Mouse (Mus musculus): ENCODE data around the gene Trim71. TPM values are rescaled to one million over a fixed set of nuclear protein-coding genes. Genes with fewer than 3 reads are reported as not detected.

Gene Trim71
- total RNA-seq, 2 experiments from 2014 or later = 1.1 to 1.5 TPM

GRCm38 (mm10) chr9:114556276-114556855 lies 7.8 kb downstream of the Trim71 start:
- no peak for DNase-seq

DNA sequence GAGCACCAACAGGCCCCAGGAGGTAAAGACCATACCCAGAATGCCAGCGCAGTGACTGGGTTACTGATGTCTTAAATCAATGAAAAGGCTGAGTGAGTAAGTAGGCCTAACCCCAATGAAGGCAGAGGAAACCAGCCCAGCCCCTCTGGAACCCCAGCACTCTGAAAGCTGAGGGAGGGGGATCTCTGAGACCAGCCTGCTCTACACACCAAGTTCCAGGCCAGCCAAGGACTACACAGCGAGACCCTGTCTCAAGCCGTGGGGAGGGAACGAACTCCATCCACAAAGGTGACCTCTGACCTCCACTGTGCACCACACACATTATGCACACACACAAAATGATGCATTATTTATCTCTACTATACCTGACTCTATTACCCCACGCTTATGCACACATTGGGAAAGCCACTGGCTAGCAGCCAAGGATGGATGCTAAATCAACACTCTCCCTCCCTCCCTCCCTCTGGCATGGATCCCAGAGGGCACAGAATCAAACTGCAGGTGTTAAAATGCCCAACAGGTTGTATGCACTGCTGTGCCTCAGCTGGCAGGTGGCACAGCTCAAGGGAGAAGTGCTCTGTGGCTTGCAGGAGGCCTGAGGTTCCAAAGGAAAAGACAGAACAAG lies 9.7 kb downstream of the Trim71 start:
- DNase-seq = no peak

GRCm38 (mm10) chr9:114553828-114554227 lies 10.3 kb downstream of the Trim71 start:
- no peak for DNase-seq

DNA sequence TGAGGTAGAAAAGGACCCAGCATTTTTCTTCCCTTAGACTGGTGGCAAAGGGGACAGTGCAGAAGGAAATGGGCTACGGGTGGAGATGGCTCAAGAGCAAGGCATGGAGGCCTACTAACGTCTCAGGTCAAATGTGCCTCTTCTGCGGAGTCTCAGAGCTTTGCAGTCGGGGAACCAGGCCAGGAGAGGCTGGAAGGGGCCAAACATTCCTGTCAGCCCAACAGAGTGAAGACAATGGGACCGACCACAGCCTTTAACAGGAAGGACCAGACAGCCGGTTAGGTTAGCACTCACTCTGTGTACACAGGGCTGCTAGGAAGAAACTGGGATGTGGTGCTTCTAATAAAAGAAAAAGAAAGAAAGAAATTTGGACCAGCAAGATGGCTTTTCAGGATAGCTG lies 14.1 kb downstream of the Trim71 start:
- DNase-seq = no peak

GRCm38 (mm10) chr9:114549117-114549516 lies 15.1 kb downstream of the Trim71 start:
- DNase-seq = no peak

DNA sequence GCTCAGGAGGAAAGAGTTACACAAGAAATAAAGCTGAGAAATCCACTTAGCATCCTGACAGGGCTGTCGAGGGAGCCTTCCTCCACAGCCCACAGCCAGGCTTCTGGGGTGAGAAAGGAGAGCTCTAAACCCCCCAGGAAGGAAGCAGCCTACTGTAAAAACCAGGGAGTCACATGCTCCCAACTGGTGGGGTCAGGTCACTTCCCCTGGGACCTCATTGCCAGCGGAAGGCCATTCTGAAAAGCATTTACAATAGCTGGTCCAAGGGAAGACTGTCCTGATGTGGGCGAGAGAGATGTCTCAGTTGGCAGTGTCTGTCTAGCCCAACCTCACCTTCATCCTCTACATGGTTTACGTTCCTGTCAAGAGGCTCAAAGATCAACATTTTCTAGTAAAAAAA lies 15.7 kb downstream of the Trim71 start:
- no peak for DNase-seq

- no peak for DNase-seq
Measured at GRCm38 (mm10) chr9:114547643-114548077, 16.5 kb downstream of the Trim71 start.

DNA sequence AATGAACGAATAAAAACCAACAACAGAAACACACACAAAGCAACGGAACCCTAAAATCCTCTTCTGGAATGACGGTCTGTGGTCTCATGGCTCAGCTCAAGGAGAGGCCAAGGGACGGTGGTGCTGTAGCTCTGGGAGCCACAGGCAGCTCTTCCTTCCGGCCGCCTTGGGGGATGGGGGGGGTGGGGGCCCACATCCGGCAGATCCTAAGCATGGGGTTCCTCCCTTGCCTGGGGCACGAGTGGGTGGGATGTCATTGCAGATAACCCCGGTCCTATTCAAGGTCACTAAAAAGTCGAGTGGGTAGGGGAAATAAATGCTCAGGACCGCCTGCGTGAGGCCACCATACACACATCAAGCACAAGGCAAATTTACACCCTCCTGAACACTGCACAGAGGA lies 17.4 kb downstream of the Trim71 start:
- no peak for DNase-seq

- no peak for DNase-seq
Measured at GRCm38 (mm10) chr9:114544754-114545393, 19.3 kb downstream of the Trim71 start.

- no peak for DNase-seq
Measured at GRCm38 (mm10) chr9:114543882-114544753, 20.1 kb downstream of the Trim71 start.

- no peak for DNase-seq
Measured at GRCm38 (mm10) chr9:114541279-114541741, 22.9 kb downstream of the Trim71 start.

DNA sequence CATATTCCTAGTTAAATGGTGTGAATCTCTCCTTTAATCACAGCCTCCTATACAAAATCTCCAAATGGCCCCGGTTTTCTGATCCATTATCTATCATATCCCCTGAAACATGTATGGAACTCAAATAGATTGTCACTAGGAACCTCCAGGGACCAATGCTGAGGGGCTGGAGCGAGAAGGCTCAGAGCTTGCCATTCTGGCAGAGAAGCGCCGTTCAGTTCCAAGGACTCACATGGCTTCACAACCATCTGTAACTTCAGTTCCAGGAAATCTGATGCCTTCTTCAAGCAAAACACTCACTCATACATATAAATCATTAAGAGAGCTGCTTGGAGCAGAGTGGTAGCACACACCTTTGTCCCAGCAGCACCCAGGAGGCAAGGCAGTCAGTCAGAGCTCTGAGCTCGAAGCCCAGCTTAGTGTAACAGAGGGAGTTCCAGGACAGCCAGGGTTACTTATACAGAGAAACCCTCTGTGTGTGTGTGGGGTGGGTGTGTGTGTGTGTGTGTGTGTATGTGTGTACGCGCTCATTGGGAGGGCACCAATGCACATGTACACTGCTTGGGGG lies 25.1 kb downstream of the Trim71 start:
- DNase-seq = no peak

GRCm38 (mm10) chr9:114536628-114537027 lies 27.5 kb downstream of the Trim71 start:
- DNase-seq = no peak

DNA sequence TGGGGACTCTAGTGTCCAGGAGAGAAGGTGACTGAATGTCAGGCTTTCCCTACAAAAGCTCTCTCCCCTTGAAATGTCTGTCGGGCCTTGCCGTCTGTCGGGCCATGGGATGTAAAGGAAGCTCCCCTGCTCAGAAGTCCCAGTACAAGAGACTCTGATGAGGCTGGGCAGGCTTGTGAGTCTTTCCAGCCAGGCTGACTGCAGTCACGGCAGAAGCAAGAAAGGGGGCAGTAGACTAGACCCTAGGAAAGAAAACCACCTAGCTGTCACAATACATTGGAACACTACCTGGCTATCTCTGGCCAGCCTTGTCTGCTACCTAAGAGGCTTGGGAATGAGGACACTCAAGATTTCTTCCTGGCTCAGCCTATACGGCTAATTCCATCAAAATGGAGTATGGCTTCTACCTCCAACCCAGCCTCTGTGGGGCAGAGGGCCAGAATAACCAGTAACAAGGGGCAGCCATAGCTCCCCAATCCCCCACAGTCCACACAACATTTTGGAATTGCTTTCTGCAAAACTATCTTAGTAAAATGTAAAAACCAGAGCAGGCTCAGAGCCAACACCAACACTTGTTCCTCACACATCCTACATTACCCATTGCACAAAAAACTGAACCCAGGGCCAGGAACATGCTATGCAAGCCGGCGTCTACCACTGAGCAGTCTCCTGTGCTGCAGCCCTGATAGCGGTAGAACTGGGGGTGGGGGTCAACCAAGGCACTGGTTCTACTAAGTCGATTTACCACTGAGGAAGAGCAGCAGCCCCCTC lies 29.2 kb downstream of the Trim71 start:
- no peak for DNase-seq

- no peak for DNase-seq
Measured at GRCm38 (mm10) chr9:114533848-114534247, 30.3 kb downstream of the Trim71 start.

DNA sequence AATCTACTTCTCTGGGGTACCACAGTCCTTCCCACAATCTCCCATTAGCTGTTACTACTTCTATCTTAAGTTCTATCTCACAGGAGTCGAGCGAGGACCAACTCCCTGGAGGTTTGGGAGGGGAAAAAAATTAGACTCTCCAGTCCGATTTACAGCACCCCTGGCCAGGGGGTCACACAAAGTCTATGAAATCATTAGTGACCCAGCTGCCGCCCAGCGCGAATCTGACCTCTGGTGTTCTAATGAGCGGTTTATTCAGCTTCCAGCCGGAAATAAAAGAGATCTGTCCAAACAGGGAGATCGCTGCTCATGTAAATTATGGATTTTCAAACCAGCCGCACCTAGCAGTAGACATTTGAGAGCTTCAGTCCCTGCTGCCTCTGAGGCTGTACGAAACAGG lies 32.9 kb downstream of the Trim71 start:
- no peak for DNase-seq

DNA sequence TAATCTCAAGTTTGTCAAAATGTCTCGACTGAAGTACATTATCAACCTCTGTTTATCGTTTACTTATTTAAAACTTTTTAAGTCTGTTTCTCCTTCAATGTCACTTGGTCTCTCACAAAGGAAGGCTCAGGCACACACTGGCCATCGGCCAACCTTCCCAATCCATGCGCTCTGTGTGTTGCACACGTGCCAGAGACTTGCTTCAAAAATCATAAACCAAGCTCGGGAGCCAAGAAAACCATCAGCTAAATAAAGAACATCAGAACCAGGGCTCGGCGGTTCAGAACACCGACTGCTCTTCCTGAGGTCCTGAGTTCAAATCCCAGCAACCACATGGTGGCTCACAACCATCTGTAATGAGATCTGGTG lies 35.5 kb downstream of the Trim71 start:
- no peak for DNase-seq

- no peak for DNase-seq
Measured at GRCm38 (mm10) chr9:114527992-114528679, 36.0 kb downstream of the Trim71 start.

- no peak for DNase-seq
Measured at GRCm38 (mm10) chr9:114527085-114527484, 37.1 kb downstream of the Trim71 start.

- DNase-seq = no peak
Measured at GRCm38 (mm10) chr9:114526581-114526980, 37.6 kb downstream of the Trim71 start.

GRCm38 (mm10) chr9:114525891-114526290 lies 38.3 kb downstream of the Trim71 start:
- DNase-seq = no peak

All from layer of hippocampus, postnatal 36 days (tissue).